Mouse (Mus musculus) megakaryocyte progenitor cell, adult 5-6 weeks (primary cell): ENCODE data around the gene Rbbp6. TPM values are rescaled to one million over a fixed set of nuclear protein-coding genes. Genes with fewer than 3 reads are reported as not detected.

Source experiments
- ATAC-seq: replicated peaks from 2 replicates; pipeline ENCODE4 v1.8.0; 2016; ENCODE audit warnings: mild to moderate bottlenecking, moderate TSS enrichment, inconsistent platforms; ENCODE audit not compliant: poor library complexity
- total RNA-seq, 2 experiments: library from RNA; stranded (forward) in 1 of 2; stranded (reverse) in 1 of 2; fragments of 157-497, 149-512 nt in 1 of 2; fragments of 200-1000 nt in 1 of 2; gene quantifications; 2 replicates each; pipeline versions ENCODE4 v1.2.3 to v1.2.4; 2015 to 2017

Gene Rbbp6
- total RNA-seq, 2 experiments from 2014 or later = 48.0 to 134 TPM

DNA sequence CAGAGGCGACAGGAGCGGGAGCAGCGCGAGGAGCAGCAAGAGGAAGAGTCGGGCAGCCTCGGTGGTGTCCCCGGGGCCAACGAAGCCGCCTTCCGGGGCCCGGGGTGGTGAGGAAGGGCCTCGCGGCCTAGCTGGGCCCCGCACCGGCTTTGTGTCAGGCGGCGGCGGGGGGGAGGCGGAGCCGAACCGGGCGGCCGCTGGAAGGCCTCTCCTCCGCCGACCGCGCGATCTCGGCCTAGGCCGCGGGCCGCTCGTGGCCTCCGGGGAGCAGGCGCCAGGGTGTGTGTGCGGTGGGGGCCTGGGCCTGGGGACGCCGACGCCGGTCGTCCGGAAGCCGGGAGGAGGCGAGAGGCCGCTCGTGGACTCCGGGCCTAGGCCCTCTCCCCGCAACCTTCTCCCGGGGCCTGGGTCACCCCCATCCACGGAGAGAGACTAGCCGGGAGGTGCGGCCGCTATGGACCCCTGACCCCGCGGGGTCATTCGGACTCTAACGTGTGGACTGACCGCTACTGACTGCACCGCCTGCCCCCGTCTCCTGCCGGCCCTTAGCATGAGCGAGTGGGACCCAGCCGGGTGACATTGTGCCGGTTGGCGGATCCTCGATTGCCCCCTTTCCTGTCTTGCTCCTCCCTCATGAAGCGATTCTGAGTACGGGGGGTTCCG is 4.8 kb downstream of the Rbbp6 start:
- ATAC-seq = peak; percentile 19

DNA sequence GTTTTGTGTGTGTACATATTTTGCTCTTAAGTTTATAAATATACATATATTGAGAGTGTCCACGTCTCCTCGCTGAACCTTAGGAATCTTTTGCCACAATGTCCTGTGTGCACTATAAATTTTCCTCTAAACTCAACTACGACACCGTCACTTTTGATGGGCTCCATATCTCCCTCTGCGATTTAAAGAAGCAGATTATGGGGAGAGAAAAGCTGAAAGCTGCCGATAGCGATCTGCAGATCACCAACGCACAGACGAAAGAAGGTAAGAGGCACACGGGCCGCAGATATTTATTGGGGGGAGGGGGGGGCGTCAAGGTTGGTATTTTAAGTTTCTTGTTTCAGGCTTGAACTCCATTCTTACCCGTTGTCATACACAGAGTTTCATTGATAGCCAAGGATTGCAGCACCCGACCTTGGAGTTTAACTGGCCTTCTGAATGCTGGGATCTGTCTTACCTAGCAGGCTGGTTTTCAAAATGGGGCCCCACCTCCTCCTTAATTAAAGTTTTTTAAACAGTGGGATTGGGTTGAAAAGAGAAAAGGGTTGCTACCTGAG is 5.5 kb downstream of the Rbbp6 start:
- ATAC-seq = no peak

GRCm38 (mm10) chr7:122972006-122972689 is 6.7 kb downstream of the Rbbp6 start:
- ATAC-seq = no peak

DNA sequence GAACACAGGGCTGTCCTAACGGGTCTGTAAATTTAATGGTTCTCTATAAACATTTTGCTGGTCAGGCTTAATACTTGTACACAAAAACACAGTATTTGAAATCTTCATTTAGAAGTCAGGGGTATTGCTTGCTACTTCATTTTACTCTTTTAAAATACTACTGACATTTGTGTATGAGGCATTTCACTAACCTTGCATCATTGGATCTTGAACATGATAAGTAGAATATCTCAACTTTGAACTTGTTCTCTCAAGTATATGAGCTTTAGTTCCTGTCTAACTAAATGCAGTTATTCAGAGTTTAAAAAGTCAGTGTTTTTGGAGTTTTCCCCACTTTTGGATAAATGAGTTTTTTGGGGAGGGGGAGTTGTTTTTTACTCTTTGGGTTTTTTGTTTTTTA is 14.0 kb downstream of the Rbbp6 start:
- no peak for ATAC-seq

GRCm38 (mm10) chr7:122998189-122998588 is 32.7 kb downstream of the Rbbp6 start:
- no peak for ATAC-seq

DNA sequence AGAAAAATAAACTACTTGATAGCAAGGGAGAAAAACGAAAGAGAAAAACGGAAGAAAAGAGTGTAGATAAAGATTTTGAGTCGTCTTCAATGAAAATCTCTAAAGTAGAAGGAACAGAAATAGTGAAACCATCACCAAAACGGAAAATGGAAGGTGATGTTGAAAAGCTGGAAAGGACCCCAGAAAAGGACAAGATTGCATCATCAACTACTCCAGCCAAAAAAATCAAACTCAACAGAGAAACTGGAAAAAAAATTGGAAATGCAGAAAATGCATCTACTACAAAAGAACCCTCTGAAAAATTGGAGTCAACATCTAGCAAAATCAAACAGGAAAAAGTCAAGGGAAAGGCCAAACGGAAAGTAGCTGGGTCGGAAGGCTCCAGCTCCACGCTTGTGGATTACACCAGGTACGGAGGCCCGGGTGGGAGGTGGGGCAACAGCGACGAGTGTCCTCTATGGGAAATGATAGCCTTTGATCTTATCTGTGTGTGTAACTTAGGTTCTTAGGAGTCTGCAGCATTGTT is 34.4 kb downstream of the Rbbp6 start:
- ATAC-seq = no peak

- no peak for ATAC-seq
Measured at GRCm38 (mm10) chr7:123000796-123001195, 35.3 kb downstream of the Rbbp6 start.

DNA sequence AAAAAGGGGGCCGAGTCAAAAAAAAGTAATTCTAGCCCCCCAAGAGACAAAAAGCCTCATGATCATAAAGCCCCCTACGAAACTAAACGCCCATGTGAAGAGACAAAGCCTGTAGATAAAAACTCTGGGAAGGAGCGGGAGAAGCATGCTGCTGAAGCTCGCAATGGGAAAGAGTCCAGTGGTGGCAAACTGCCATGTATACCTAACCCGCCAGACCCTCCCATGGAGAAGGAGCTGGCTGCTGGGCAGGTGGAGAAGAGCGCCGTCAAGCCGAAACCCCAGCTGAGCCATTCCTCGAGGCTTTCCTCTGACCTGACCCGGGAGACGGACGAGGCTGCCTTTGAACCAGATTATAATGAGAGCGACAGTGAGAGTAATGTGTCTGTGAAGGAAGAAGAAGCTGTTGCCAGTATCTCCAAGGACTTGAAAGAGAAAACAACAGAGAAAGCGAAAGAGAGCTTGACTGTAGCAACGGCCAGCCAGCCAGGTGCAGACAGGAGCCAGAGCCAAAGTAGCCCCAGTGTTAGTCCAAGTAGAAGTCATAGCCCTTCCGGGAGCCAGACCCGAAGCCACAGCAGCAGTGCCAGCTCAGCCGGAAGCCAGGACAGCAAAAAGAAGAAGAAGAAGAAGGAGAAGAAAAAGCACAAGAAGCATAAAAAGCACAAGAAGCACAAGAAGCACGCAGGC is 36.0 kb downstream of the Rbbp6 start:
- ATAC-seq = no peak

- no peak for ATAC-seq
Measured at GRCm38 (mm10) chr7:123002028-123002410, 36.5 kb downstream of the Rbbp6 start.

DNA sequence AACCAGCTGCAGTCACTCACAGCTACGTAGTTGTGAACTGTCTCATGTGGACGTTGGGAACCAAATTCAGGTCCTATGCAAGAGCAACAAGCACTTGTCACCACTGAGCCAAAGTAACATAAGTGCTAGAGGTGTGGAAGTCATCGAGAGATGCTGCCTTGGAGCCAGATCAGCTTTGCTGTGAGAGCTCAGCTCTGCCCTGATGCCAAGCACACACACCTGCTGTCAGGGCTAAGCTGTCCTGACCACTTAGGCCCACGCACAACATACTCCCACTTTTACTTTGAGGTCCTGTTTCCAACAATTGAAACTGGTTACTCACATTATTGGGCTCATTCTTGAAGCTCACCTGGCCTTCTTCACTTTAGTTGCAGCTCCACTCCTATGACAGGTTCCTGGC is 37.7 kb downstream of the Rbbp6 start:
- no peak for ATAC-seq

DNA sequence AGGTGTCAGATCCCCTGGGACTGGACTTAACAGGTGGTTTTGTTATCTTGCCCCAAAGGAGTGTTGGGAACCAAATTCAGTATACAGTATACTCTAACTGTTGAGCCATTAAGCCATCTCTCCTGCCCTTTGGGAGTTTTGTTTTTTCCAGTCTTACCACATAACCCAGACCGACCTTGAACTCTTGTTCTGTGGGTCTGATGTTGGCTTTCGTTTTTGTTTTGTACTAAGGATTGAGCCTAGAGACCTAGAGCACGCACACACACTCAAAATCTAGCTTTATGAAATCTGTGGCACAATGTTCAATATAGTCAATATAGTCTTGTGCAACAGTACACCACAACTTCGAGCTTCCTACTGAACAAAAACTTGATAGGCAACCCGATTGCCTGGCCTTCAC is 39.0 kb downstream of the Rbbp6 start:
- no peak for ATAC-seq

DNA sequence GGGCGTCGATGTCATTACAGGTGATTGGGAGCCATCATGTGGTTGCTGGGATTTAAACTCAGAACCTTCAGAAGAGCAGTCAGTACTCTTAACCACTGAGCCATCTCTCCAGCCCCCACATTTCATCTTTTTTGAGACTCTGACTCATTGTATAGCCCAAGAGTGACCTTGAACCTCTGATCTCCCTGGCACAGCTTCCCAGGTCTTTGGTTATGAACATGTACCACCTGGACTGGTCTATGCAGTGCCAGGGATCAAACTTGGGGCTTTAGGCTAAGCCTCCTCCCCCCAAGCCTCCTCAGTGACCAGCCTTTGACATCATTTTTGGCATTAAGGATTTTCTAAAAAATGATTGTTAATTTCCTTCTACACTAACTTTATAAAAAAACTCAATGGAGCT is 40.8 kb downstream of the Rbbp6 start:
- ATAC-seq = no peak

DNA sequence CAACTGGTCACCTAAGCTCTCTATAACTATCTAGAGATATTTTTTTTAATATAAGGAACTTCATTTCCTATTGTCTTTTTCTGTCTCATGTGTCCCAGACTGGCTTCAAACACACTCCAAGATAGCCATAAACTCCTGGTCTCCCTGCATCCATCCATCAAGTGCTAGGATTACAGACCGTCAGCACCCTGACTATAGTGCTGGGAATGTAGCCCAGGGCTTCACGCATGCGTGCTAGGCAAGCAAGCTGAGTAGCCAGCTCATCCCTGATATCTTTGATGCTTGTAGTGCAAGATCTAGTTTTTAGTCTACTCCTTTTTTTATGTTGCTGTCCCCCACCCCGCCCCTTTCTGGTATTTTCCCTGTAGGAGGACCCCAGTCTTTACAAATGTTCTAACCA is 42.3 kb downstream of the Rbbp6 start:
- ATAC-seq = no peak

DNA sequence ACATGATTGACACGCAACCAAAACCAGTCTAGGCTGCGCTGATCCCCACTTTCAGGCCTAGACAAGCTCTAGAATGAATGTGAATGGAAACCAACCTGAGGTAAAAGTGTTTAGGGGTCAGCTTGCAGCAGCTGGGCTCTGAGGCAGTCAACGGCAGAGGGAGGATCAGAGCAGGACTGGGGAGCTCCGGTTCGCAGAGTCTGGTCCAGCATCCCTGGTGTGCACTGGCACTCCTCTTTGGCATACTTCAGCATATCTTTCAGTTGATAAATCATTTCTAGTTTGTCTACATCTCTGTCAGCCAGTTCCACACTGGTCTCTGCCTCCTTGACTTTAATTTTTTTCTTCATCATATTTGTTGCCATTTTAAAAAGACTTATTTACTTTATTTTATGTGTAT is 48.0 kb downstream of the Rbbp6 start:
- no peak for ATAC-seq

GRCm38 (mm10) chr7:123014729-123015128 is 49.2 kb downstream of the Rbbp6 start:
- no peak for ATAC-seq

DNA sequence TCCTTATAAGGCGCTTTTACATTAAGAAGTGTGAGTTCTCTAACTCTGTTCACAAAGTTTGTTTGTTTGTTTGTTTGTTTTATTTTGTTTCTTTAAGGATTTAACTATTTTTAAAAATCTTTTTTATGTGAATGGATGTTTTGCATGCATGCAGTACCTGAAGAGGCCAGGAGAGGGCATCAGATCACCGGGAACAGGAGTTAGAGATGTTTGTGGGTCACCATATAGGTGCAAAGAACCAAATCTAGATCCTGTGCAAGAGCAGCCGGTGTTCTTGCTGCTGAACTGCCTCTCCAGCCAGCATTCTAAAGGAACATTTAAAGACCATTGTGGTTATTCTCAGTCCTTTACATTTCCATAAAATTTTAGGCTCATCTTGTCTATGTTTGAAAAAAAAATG is 52.1 kb downstream of the Rbbp6 start:
- ATAC-seq = peak; percentile 74

DNA sequence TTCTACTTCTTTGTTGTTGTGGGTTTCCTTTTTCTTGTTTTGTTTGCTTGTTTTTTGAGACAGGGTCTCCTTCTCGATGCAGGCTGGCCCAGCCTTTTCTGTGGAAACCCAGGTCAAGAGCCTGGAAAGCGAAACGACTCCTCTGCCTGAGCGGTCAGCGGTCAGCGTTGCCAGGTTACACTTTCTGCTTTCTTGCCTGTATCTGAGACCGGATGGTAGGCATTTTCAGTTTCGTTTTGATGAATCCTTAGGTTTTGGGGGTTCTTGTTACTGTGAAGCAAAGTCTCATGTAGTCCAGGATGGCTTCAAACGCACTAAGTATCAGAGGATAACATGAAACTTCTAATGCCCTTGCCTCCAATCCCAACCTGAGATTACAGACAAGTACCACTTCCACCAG is 59.6 kb downstream of the Rbbp6 start:
- ATAC-seq = peak; percentile 72

DNA sequence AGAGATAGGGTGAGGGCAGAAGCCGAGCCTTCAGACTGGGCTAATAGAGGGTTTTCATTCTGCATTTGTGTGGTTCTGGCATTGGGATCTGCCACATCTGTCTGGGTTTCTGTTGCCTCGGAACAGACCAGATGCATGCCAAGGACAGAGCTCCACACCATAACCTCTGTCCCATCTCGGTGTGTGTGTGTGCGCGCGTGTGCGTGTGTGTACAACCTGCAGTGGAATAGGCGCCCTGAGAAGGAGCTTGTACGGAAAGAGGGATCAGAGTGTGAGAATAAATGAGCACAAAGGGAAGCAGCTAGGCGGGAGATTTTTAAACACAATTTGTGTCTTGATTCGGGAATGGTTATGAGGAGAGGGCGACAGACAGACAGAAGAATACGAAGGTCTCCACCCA is 64.8 kb downstream of the Rbbp6 start:
- no peak for ATAC-seq

- ATAC-seq = peak; percentile 63
Measured at GRCm38 (mm10) chr7:123030709-123031181, 65.3 kb downstream of the Rbbp6 start.

DNA sequence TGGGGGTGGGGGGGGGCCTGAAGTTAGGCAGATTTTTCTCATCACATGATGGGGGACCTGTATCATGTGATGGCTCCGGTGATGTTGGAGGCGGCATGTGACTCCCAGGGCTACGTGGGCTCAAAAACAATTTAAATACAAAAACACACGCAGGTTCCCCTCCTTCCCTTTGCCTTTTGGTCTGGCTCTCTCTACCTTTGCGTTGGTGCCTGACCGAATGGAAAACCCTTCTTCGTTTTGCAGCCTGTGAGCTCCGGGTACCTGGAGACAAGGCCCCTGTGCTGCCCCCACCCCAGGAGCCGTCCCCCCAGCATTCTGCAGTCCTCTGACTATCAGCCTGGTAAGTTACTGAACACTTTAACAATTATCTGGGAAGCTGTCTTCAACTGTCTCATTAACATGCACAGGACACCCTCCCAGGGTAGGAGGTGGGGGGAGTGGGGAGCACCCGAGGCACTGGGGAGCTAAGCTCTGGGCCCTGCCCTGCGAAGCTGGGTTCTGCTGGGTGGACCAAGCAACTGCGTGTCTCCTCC is 65.8 kb downstream of the Rbbp6 start:
- ATAC-seq = no peak

- ATAC-seq = no peak
Measured at GRCm38 (mm10) chr7:123035314-123035713, 69.8 kb downstream of the Rbbp6 start.
